Mouse (Mus musculus) NIH3T3 (cell line): ENCODE measurements around the gene Htr1b.
A peak's percentile ranks its signal among the peaks of the same experiment; 100 is the strongest.

Experiments
- DNase-seq: peaks from one replicate; pipeline ENCODE4 v3.0.0-alpha.2; 2012; ENCODE audit warnings: low read depth

Htr1b gene

GRCm38 (mm10) chr9:81633437-81633973, at the start of gene Htr1b:
Gene Htr1b, minus strand, starts transcription at chr9:81633828.
- no peak for DNase-seq

- no peak for DNase-seq
These were observed 43.1 kb upstream of the Htr1b start for GRCm38 (mm10) chr9:81676716-81677115.

- DNase-seq: no peak
These were observed 3.9 kb upstream of the Htr1b start for GRCm38 (mm10) chr9:81637486-81637885.

- DNase-seq: no peak
These were observed 1.5 kb upstream of the Htr1b start for GRCm38 (mm10) chr9:81635109-81635508.

GRCm38 (mm10) chr9:81634163-81634562, 535 bp upstream of the Htr1b start:
- DNase-seq: no peak

GRCm38 (mm10) chr9:81632736-81633436, 742 bp downstream of the Htr1b start:
- DNase-seq: no peak

GRCm38 (mm10) chr9:81632191-81632735, 1.4 kb downstream of the Htr1b start:
- no peak for DNase-seq

GRCm38 (mm10) chr9:81631581-81632091, 2.0 kb downstream of the Htr1b start:
- no peak for DNase-seq

- DNase-seq: peak; percentile 65
These were observed 6.6 kb downstream of the Htr1b start for GRCm38 (mm10) chr9:81626899-81627606.

GRCm38 (mm10) chr9:81625898-81626297, 7.7 kb downstream of the Htr1b start:
- peak; percentile 1 for DNase-seq

GRCm38 (mm10) chr9:81622873-81623272, 10.8 kb downstream of the Htr1b start:
- no peak for DNase-seq

GRCm38 (mm10) chr9:81611022-81611421, 22.6 kb downstream of the Htr1b start:
- DNase-seq: no peak
